In the genomic region with DNA sequence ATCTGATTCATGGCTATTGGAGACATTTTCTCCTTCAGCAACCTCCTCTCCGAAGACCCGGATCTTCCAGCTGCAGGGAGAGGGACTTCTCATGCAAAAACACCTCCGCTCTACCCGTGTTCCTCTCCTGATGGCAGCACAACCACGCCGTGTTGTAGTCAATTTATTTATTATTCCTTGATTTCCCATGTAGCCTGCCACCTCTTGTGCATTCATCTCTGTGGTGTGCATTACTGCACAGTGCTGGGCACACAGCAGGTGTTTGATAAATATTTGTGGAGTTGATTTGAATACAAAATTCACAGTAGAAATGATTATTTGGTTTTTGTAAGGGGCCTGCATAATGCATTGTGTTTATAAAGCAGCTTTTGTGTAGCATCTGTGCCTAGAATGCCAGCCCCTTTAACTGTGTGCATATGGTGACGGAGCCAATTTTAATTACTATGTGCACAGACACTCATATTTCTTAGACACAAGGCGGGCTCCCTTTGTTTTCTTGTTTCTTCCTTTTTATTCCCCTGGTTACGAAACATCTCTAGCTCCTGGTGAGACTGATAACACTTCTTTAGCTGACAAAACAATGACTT, we compare ENCODE assay signal across 21 mouse cellular contexts.
DNase-seq lines count a peak whose midpoint lies in the region; ATAC-seq and TF ChIP-seq lines count a peak whose summit lies in the region.
"Had no signal": no experiment of that assay in that cellular context is flagged by ENCODE, and none has a peak within 500 bp of the region (broad histone marks: within the 10 kb centered on the region; RNA-seq: fewer than 3 reads in every experiment).

No protein-coding gene starts in this region.

- no peak overlapping the region for H3K4me2 ChIP-seq in forebrain, embryonic 14.5 days (ENCODE audit: low read length)
- H3K4me2 ChIP-seq in forebrain, embryonic 11.5 days (ENCODE audit: low read depth, low read length, severe bottlenecking) = no peak overlapping the region
- no peak overlapping the region for H3K4me2 ChIP-seq in forebrain, embryonic 16.5 days (ENCODE audit: low read length)
- H3K4me2 ChIP-seq: embryonic facial prominence, embryonic 13.5 days; embryonic facial prominence, embryonic 15.5 days had no signal

- peak; percentile 60 for DNase-seq in forebrain, embryonic 14.5 days (ENCODE audit: low spot score)
- no peak for DNase-seq in forebrain, embryonic 11.5 days (ENCODE audit: low spot score)
- peak; percentile 75 for DNase-seq in heart, adult 11 months
- DNase-seq in heart, postnatal 4 days = no peak
- peak; percentile 67 for DNase-seq in brain, embryonic 14.5 days (ENCODE audit: low read depth)
- no peak for DNase-seq in left cerebral cortex, adult 8-10 months (ENCODE audit: low spot score in 2 of 2)
- DNase-seq: adrenal gland, adult 2 months; adrenal gland, postnatal 10 days; adrenal gland, postnatal 25 days; cerebellum, adult 11 months; cerebellum, adult 18-20 months; cerebellum, adult 8-10 months; cerebellum, adult 9-11 months; cerebellum, postnatal 14 days; cerebellum, postnatal 36 days; embryo, embryonic 11 days had no signal

- no peaks in the 10 kb centered on the region for H3K9me3 ChIP-seq in forebrain, embryonic 14.5 days (replicated peaks; ENCODE audit: control insufficient read depth, low read length)
- H3K9me3 ChIP-seq in forebrain, embryonic 11.5 days (ENCODE audit: control insufficient read depth, low read length) = no peaks in the 10 kb centered on the region
- H3K9me3 ChIP-seq in forebrain, embryonic 16.5 days (ENCODE audit: control insufficient read depth, low read length) = no peaks in the 10 kb centered on the region
- H3K9me3 ChIP-seq: embryonic facial prominence, embryonic 13.5 days; embryonic facial prominence, embryonic 15.5 days had no signal

- no peaks in the 10 kb centered on the region for H3K27me3 ChIP-seq in forebrain, embryonic 14.5 days (replicated peaks; ENCODE audit: control insufficient read depth, insufficient read depth, low read length)
- H3K27me3 ChIP-seq in forebrain, embryonic 11.5 days (ENCODE audit: control insufficient read depth, insufficient read depth, low read length) = no peaks in the 10 kb centered on the region
- no peaks in the 10 kb centered on the region for H3K27me3 ChIP-seq in forebrain, embryonic 16.5 days (replicated peaks; ENCODE audit: control insufficient read depth, insufficient read depth, low read length)
- H3K27me3 ChIP-seq: embryonic facial prominence, embryonic 13.5 days; embryonic facial prominence, embryonic 15.5 days had no signal

- no peak for TF ChIP-seq CTCF in brain, embryonic 14.5 days (IDR thresholded peaks at IDR 0.05; ENCODE audit: borderline replicate concordance, extremely low read depth, insufficient read depth, insufficient read length)

- WGBS in forebrain, embryonic 14.5 days = 61% methylated on average over 9 of the region's 9 CpGs
- 79% methylated on average over 9 of the region's 9 CpGs for WGBS in forebrain, embryonic 11.5 days
- 51% methylated on average over 9 of the region's 9 CpGs for WGBS in forebrain, embryonic 16.5 days

- H3K4me3 ChIP-seq in forebrain, embryonic 14.5 days (ENCODE audit: low read depth, low read length) = no peak overlapping the region
- H3K4me3 ChIP-seq in forebrain, embryonic 11.5 days (ENCODE audit: low read depth, low read length) = no peak overlapping the region
- H3K4me3 ChIP-seq in forebrain, embryonic 16.5 days (replicated peaks; ENCODE audit: low read length) = no peak overlapping the region
- H3K4me3 ChIP-seq: embryonic facial prominence, embryonic 13.5 days; embryonic facial prominence, embryonic 15.5 days; erythroblast, embryonic 14.5 days had no signal

- no peak overlapping the region for H3K27ac ChIP-seq in forebrain, embryonic 14.5 days (ENCODE audit: low read depth, low read length)
- H3K27ac ChIP-seq in forebrain, embryonic 11.5 days (ENCODE audit: low read depth, low read length) = no peak overlapping the region
- H3K27ac ChIP-seq in forebrain, embryonic 16.5 days (ENCODE audit: low read length) = no peak overlapping the region
- H3K27ac ChIP-seq: embryonic facial prominence, embryonic 13.5 days; embryonic facial prominence, embryonic 15.5 days had no signal

- 0 out of 2 replicates have a peak, but pooled peaks cover 3% of the 10 kb centered on the region for H3K4me1 ChIP-seq in forebrain, embryonic 14.5 days (ENCODE audit: control insufficient read depth, insufficient read depth, low read length)
- no peaks in the 10 kb centered on the region for H3K4me1 ChIP-seq in forebrain, embryonic 11.5 days (replicated peaks; ENCODE audit: control insufficient read depth, insufficient read depth, low read length)
- peaks cover 12% of the 10 kb centered on the region for H3K4me1 ChIP-seq in forebrain, embryonic 16.5 days (replicated peaks; ENCODE audit: control insufficient read depth, insufficient read depth, low read length)
- H3K4me1 ChIP-seq: embryonic facial prominence, embryonic 13.5 days; embryonic facial prominence, embryonic 15.5 days had no signal

- no peaks in the 10 kb centered on the region for H3K36me3 ChIP-seq in forebrain, embryonic 14.5 days (ENCODE audit: control insufficient read depth, insufficient read depth, low read length)
- H3K36me3 ChIP-seq in forebrain, embryonic 11.5 days (ENCODE audit: control insufficient read depth, insufficient read depth, low read length) = no peaks in the 10 kb centered on the region
- H3K36me3 ChIP-seq in forebrain, embryonic 16.5 days (ENCODE audit: control insufficient read depth, insufficient read depth) = no peaks in the 10 kb centered on the region
- H3K36me3 ChIP-seq: embryonic facial prominence, embryonic 13.5 days; embryonic facial prominence, embryonic 15.5 days had no signal

- ATAC-seq in forebrain, embryonic 14.5 days = peak; percentile 58; the same call in 1 of the 2 replicates
- no peak for ATAC-seq in forebrain, embryonic 11.5 days (replicated peaks; ENCODE audit: low FRiP score)
- ATAC-seq in forebrain, embryonic 16.5 days = peak; percentile 80
- no peak for ATAC-seq in cerebellum, adult (ENCODE audit: insufficient number of reproducible peaks, low FRiP score, low TSS enrichment)

- no peak overlapping the region for H3K9ac ChIP-seq in forebrain, embryonic 14.5 days (ENCODE audit: low read length)
- no peak overlapping the region for H3K9ac ChIP-seq in forebrain, embryonic 11.5 days (ENCODE audit: low read length)
- no peak overlapping the region for H3K9ac ChIP-seq in forebrain, embryonic 16.5 days (replicated peaks; ENCODE audit: low read depth, low read length)
- H3K9ac ChIP-seq: embryonic facial prominence, embryonic 13.5 days; embryonic facial prominence, embryonic 15.5 days had no signal

- TF ChIP-seq POLR2A in brain, embryonic 14.5 days (IDR thresholded peaks at IDR 0.05; ENCODE audit: borderline replicate concordance, extremely low read depth, insufficient read depth, insufficient read length, poor library complexity, severe bottlenecking) = no peak

Comparison
In these comparisons a context has a peak if more than half of its experiments do, and no peak if none do; other contexts are left out.
1. ATAC-seq: peak in forebrain, embryonic 14.5 days (single experiment) and forebrain, embryonic 16.5 days (single experiment); none in forebrain, embryonic 11.5 days (single experiment) and cerebellum, adult (single experiment).
2. DNase-seq: peak in forebrain, embryonic 14.5 days (single experiment), heart, adult 11 months (single experiment) and brain, embryonic 14.5 days (single experiment); none in forebrain, embryonic 11.5 days (single experiment), heart, postnatal 4 days (single experiment) and left cerebral cortex, adult 8-10 months (0 of 2).